Mouse (Mus musculus) 3T3-L1 (cell line): ENCODE data around the gene Prkg1.

ENCODE experiments used
- DNase-seq: peaks from one replicate; pipeline ENCODE4 v3.0.0-alpha.2; 2015; ENCODE audit warnings: low read depth, low spot score

Gene Prkg1

DNA sequence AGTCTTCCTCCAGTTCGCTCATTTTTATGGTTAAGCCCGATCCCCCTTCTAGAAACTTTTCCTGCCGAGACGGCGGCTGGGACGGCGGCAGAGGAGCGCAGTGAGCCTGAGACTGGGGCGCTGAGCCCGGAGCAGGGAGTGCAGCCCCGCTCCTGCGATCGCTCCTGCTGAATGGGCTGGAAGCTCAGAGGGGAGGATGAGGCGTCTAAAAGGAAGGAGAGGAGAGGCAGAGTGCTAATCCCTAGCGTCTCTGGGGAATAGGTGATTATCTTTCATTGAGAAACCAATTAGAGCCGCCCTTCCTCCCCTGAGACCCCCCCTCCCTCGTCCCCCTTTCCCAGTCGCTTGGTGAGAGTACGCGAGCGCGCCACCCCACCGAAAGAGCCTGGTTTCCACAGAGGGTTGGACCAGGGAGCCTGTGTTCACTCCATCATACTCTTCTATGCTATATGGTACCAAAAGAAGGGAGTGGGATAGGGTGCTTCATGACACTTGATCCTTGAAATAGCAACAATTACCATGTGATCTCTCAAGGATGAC, at the start of gene Prkg1:
Gene Prkg1 (minus strand): TSS at position 233 of the 540 bp plus-strand sequence.
- DNase-seq = no peak

- no peak for DNase-seq
Observed at GRCm38 (mm10) chr19:31813087-31813486, 48.3 kb upstream of the Prkg1 start.

DNA sequence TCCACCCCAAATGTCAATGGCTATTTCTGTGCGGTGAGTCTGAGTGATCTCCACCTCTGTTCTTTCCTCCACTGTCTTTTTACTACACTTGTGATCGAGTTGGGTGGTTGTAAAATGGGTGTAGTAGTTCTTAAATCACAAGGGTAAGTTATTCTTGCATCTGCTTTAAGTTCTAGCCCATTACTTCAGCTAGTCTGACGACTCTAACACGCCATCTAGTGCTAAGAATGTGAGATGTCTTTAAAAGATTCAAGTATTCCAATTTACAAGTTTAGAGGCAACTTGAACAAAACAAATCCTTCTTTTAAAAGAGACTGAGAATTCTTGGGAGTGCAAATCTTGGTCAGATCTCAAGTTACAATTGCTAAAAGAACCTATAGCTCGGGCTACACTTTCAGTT, 46.5 kb upstream of the Prkg1 start:
- DNase-seq = peak; percentile 51

DNA sequence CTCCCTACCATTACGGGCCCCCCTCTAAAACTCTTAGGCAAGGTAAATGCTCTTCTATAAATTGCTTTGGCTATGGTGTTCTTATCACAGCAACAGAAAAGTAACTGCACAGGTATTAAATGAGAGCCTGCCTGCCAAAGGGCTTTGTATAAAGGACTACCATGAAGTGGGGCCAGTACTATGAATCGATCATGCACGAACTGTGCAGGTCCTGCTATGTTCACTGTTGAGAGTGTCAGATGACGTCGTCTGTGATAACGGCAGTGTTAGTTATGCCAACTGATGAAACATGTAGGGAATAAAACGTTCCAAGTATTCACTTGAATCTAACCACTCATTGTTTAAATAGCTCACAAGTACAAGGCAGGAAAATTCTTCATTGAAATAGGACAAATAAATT, 40.6 kb upstream of the Prkg1 start:
- no peak for DNase-seq

DNA sequence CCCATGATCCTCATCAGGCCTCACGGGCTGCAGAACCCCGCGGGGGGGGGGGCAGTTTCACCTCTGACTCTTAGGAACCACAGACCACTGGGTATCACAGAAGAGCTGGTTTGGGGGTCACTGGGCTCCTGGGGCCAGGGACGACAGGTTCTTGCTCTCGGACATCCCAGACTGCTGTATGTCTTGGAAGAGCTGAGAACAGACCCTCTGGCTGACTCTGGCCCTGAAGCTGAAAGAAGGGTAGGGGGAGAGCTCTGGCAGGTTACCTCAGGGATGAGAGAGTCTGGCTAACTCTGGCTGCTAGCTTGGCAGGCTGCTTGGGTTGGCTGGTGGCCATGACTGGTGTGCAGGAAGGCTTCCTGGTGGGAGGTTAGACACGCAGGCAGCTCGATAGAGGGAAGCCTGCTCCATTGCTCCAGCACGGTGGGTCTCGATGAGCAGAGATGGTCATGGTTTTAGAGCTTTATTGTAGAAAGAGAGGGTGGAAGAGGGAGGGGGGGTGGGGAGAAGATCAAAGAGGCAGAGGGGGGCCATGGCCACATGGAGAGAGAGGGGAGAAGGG, 30.7 kb upstream of the Prkg1 start:
- no peak for DNase-seq

GRCm38 (mm10) chr19:31791724-31792123, 26.9 kb upstream of the Prkg1 start:
- DNase-seq = no peak

DNA sequence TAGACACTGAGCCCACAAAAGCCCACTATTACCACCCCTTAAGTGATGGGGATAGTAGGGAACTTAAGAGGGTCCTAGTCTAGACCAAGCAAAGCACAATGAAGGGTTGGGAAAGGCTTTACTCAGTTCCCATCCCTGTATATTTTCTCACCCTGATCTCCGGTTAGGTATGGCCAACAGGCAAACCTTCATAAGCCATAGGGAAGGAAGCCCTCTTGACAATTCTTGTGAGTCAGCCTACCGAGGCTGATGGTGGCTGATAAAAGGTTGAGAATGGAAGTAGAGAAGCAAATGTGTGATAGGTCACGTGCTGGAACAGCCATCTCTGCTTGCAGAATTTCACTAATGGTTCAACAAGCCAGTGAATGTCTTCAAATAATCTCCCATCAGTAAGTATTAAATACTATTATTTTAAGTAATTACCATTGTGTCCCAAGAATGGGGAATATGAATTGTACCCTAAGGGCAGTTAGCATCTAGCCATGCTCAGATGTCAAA, 16.7 kb upstream of the Prkg1 start:
- DNase-seq = no peak

- no peak for DNase-seq
Observed at GRCm38 (mm10) chr19:31781077-31781476, 16.2 kb upstream of the Prkg1 start.

DNA sequence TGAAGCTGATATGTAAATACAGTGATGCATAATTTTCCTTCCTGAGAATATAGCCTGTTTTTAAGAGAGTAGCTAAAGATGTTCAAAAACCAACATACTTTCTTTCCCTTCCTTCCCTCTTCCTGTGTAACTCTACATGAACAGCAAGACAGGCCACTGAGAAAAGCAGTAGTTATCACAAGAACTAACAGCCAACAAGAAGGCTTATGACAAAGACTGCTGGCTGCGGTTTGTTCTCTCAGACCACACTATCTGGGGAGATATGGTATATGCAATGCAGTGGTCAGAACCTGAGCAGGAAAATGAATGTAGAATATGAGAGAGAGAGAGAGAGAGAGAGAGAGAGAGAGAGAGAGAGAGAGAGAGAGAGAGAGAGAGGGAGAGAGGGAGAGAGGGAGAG, 15.4 kb upstream of the Prkg1 start:
- no peak for DNase-seq

DNA sequence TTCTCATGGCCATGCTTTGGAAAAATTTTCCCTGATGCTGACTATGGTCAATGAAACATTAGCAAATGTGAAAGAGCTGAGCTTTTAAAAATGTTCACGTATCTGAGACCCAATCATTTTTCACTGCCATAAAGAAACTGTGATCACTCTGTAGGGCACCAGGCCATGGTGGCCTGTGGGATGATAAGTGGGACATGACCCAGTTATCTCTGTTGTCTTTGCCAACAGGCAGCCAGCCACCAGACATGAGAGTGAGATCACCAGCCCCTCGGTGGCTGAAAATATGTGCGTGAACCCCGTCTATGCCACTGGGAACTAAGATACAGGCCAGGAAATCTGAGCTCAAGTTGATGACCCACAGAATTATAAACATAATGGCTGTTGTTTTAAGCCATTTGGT, 14.2 kb upstream of the Prkg1 start:
- DNase-seq = no peak

DNA sequence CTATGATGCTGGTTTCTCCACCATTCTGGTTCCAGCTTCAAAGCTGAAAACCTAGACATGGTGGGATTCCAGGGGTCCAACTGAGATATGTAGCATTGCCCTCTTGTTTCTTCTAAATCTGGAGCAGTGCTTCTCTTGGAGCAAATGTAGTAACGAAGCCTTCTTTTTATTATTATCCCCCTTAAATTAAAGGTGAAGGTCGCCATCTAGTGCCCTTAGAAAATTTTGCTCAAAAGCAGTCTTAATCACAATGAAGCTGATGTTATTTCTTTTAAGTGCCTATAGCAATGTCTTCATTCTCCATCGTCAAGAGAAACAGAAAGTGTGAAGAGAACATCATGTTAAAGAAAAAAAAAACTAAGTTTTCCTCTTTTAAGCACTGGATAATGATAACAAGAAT, 2.2 kb upstream of the Prkg1 start:
- DNase-seq = peak; percentile 53

- DNase-seq = no peak
Observed at GRCm38 (mm10) chr19:31765451-31765850, 618 bp upstream of the Prkg1 start.

- DNase-seq = no peak
Observed at GRCm38 (mm10) chr19:31763951-31764800, 657 bp downstream of the Prkg1 start.

GRCm38 (mm10) chr19:31763246-31763821, 1.5 kb downstream of the Prkg1 start:
- DNase-seq = no peak

DNA sequence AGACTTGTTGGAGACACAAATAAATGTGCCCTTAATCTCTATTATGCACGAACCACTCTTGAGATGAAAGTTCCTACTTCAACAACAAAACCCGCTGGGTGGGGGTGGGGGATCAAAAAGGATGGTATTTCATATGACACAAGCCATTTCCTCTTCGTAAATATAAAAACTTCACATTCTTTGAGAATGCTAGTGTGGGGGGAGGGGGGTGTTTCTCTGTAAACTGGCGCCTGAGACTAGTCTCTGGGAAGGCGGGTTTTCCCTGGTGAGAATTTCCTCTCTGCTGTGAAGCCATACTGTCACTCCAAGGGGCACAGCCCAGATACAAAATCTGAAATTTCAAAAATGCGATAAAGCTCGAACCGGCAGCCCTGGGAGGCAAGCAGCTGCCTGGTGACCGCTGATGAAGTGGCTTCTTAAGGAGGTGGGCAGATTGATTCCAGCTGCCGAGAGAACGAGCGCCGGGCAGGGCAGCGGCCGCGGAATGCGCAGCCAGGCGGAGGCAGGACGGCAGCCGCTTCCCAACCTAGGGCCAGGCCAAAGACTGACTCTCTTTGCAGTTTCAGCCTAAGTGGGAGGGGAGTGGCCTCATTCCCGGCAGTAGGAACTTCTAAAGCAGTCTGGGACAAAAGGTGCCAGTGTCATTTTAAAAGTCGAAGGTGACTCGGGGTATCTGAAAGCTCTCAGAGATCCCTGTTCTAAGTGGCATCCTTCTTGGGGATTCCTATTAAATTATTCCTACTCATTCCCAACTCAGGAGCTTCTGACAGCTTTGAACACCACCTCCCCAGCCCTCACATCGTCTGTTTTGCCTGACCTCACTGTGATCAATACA, 2.2 kb downstream of the Prkg1 start:
- peak; percentile 66 for DNase-seq

DNA sequence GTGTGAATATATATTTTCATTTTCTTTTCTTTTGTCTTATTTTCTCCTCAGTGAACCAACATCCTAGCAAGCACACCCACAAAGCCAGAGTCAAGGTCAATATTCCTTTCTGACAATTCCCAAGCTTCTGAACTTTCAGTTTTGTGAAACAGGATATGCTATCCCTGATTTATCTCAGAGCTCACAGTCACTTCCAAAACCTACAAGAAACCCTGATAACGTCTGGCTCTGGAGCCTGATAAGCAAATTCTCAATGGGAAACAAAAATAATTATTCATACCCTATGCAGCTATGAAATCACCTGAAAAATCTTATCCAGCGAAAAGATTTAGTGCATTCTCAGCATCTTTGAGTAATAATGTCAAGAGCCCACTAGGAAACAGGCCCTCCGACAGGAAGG, 5.0 kb downstream of the Prkg1 start:
- no peak for DNase-seq

DNA sequence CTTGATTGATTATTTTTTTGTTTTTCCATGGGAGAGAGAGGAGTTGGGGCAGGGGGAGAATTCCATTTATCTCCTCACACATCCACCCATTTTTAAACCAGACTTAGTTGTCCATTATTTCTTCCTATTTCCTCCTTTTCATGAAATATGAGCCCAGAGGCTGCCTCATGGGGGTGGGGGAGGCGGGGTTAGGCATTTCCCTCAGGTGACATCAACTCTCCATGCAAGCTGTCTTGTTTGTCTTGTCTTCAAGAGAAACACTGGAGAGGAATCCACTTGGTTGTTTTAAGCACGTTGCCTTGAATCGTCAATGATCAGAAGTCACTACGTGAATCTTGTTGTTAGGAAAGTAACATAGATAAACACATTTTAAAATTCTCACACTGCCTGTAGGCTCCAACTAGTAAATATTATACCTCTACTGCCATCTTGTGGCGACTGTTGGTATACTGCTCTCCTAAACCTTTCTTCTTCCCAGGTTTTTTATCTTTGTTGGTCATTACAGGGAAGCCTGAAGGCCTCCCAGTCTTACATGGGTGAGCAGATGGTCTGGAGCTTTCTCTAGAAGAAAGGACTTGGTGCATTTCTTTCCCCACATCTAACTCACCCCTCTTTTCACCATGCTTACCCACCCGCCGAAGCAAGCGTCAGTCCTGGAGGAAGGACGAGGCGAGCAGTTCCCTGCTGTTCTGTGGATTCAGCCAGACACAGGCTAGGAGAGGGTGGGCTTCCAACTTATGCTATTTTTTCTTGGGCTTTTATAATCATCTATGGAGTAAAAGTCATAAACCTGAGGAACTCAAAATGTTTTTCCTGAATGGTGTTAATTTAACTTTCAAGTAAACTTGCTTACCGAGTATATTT, 8.7 kb downstream of the Prkg1 start:
- DNase-seq = peak; percentile 91

DNA sequence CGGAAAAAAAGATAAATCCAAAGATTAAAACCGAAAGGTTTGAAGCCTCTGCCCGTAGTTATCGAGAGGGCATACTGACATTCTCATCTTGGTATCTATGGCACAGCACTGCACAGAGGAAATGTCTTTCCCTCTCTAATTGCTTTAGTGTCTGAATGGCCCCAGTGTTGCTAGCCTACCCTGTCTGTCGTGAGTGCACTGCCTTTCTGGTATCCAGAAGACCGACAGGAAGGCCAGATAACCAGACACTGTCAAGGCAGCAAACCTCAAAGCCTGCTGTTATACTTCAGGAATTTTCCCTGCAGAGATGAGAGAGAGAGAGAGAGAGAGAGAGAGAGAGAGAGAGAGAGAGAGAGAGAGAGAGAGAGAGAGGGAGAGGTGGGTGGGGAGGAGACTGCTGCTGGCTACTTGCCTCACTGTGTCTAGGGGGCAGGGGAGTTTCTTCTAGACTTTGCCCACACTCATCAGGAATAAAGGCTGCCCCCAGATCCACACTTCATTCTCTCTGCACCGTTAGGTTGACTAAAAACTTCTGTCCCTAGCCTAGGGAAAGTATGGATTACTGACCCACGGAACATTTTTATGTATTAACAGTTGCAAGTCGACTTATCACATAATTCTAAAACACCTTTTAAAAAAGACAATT, 10.1 kb downstream of the Prkg1 start:
- no peak for DNase-seq

DNA sequence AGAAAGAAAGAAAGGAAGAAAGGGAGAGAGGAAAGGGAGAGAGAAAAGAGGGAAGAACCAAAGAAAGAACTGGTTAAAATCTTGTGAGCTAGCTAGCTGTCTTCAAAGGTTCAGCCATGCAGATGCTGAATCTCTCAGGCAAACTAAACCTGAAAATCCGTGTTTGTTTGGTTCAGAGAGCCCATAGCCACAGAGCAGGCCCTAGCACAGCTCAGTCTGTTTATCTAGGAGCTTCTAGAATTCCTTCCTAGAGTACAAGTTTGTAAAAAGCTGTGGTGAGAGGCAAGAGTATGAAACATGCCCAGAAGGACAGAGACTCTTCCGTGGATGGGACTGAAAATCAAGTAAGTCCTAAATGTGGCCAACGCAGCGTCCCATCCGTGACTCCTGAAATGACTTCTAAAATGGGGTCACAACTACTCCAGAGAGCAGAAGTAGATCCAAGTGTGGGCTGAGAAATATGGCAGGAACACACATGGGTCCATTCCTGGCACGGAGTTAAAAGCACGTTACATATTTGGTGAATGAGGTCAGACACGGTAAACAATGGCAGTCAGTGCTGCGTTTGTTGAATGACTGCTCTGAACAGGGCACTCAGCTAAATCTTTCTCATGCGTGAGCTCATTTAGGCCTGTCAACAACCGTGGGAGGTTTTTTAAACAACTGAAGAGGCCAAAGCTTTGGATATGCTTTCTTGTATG, 13.7 kb downstream of the Prkg1 start:
- DNase-seq = peak; percentile 28

DNA sequence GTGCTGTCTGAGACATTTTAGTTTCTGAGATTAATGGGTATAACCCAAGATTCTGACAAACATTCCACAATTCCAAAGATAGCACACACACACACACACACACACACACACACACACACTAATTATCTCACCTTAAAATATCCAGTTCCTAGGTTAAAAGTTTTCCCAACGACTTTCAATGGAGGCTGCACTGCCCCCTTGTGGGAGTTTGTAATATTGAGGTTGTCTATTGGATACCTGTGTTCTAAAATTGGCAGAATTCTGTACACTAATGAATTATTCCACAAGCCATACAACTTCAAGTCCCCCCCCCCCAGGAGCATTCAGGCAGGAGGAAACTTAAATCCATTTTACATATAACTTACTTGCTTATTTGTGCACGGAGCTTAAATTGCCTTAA, 18.2 kb downstream of the Prkg1 start:
- peak; percentile 74 for DNase-seq
